In the genomic region with DNA sequence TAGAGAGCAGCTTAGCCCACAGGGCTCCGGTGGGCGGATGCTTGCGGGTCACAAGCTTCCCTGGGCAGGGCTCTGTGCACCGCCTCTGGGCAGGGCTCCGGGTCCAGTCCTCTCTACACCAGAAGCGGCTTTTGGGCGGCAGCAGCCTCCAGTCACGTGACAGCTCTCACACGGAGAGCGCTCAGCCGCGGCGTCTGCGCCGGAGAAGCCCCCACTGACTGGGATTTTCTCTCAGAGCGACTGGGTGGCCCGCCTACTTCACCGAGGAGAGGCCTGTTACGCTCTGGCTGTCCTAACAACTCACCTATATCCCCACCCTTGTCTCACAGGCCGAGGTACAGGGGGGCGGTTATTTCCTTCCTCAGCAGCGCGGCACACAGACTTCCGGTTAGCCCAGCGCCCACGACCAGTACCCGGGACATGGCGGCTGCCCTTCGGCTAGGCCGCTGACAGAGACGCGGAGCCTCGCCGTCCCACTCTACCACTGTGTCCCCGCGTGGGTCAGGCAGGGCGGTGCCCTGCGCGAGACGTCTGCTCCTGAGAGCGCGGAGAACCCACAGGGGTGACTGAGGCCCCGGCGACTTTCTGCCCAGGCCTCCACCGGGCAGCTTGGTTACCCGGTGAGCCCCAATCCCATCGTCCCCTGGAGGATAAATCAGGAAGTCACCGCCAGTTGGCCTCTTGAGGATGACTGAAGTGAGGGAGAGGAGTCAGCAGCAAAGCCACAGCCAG, we compare ENCODE assay signal across 8 mouse cellular contexts. TPM values are rescaled to one million over a fixed set of nuclear protein-coding genes. Genes with fewer than 3 reads are reported as not detected.
DNase-seq lines count a peak whose midpoint lies in the region; ATAC-seq and TF ChIP-seq lines count a peak whose summit lies in the region.

Rnls (minus strand) TSS at position 645 of the 732 bp plus-strand sequence.

- dilution Hi-C loops in CH12.LX (cut with MboI; ENCODE audit: extremely low pct_ligation_motif_present, extremely low pct_unique_long_range_greater_than_20kb, low sequenced_read_pairs) = no loop called here

- no peaks in the 10 kb centered on the region for H3K9me3 ChIP-seq in CH12.LX (replicated peaks; ENCODE audit: low read length)
- no peaks in the 10 kb centered on the region for H3K9me3 ChIP-seq in forebrain, embryonic 13.5 days (replicated peaks)
- H3K9me3 ChIP-seq in heart, postnatal 0 days (replicated peaks; ENCODE audit: control insufficient read depth, low read length) = no peaks in the 10 kb centered on the region
- no peaks in the 10 kb centered on the region for H3K9me3 ChIP-seq in liver, embryonic 14.5 days (ENCODE audit: control insufficient read depth, low read length)
- no peaks in the 10 kb centered on the region for H3K9me3 ChIP-seq in stomach, embryonic 15.5 days

- DNase-seq in CH12.LX (ENCODE audit: extremely low read depth) = peak; percentile 88
- peak; percentile 82 for DNase-seq in cerebellum, adult 11 months
- DNase-seq in heart, postnatal 0 days (ENCODE audit: low spot score) = peak; percentile 92
- DNase-seq in kidney, postnatal 36 days = peak; percentile 90 to 93
- peak; percentile 45 to 49 (median 47) for DNase-seq in liver, embryonic 14.5 days (ENCODE audit: low read depth in 3 of 3, low spot score in 3 of 3)
- peak; percentile 88 for DNase-seq in neural tube, embryonic 10.5 days (ENCODE audit: extremely low spot score, low spot score)

- H3K9ac ChIP-seq in CH12.LX (ENCODE audit: insufficient read depth, low read depth) = peak within 1 kb of the TSS; percentile 97
- H3K9ac ChIP-seq in forebrain, embryonic 13.5 days = peak within 1 kb of the TSS; percentile 80
- peak within 1 kb of the TSS; percentile 89 for H3K9ac ChIP-seq in heart, postnatal 0 days (replicated peaks; ENCODE audit: low read depth, low read length)
- peak within 1 kb of the TSS; percentile 63 for H3K9ac ChIP-seq in liver, embryonic 14.5 days (replicated peaks)
- H3K9ac ChIP-seq in stomach, embryonic 15.5 days = peak within 1 kb of the TSS; percentile 73

- 1% methylated on average over 48 of the region's 48 CpGs for WGBS in forebrain, embryonic 13.5 days
- WGBS in heart, postnatal 0 days = under 1% methylated on average over 48 of the region's 48 CpGs
- WGBS in liver, embryonic 14.5 days (ENCODE audit: insufficient replicate concordance) = under 1% methylated on average over 40 of the region's 48 CpGs
- 1% methylated on average over 48 of the region's 48 CpGs for WGBS in stomach, embryonic 15.5 days

- H3K27ac ChIP-seq in CH12.LX (ENCODE audit: insufficient read depth, low read depth) = peak within 1 kb of the TSS; percentile 90
- H3K27ac ChIP-seq in forebrain, embryonic 13.5 days = peak within 1 kb of the TSS; percentile 86
- peak within 1 kb of the TSS; percentile 94 for H3K27ac ChIP-seq in heart, postnatal 0 days (ENCODE audit: low read depth)
- no peak within 1 kb of the TSS for H3K27ac ChIP-seq in liver, embryonic 14.5 days
- H3K27ac ChIP-seq in stomach, embryonic 15.5 days = peak within 1 kb of the TSS; percentile 82

- peak within 1 kb of the TSS; percentile 57 to 92 (median 62) for H3K4me3 ChIP-seq in CH12.LX (replicated peaks in 1 of 3; ENCODE audit: low read depth in 2 of 3, low read length in 2 of 3, poor library complexity in 1 of 3)
- peak within 1 kb of the TSS; percentile 61 for H3K4me3 ChIP-seq in forebrain, embryonic 13.5 days
- peak within 1 kb of the TSS; percentile 76 for H3K4me3 ChIP-seq in heart, postnatal 0 days (ENCODE audit: low read depth, low read length)
- peak within 1 kb of the TSS; percentile 54 to 77 for H3K4me3 ChIP-seq in liver, embryonic 14.5 days (ENCODE audit: insufficient read depth in 1 of 2, low read depth in 2 of 2, low read length in 2 of 2)
- peak within 1 kb of the TSS; percentile 64 for H3K4me3 ChIP-seq in stomach, embryonic 15.5 days (replicated peaks)

- peak; percentile 90 for TF ChIP-seq POLR2A in CH12.LX (IDR thresholded peaks at IDR 0.05; ENCODE audit: low read depth, low read length)

- peak; percentile 99 for ATAC-seq in forebrain, embryonic 13.5 days
- peak; percentile 98 for ATAC-seq in heart, postnatal 0 days (ENCODE audit: insufficient read depth, low read depth)
- ATAC-seq in liver, embryonic 14.5 days (ENCODE audit: insufficient read depth) = peak; percentile 95
- peak; percentile 98 for ATAC-seq in stomach, embryonic 15.5 days (ENCODE audit: insufficient read depth, low FRiP score, low read depth)

- no peak for TF ChIP-seq EP300 in CH12.LX (IDR thresholded peaks at IDR 0.05; ENCODE audit: low read length)
- TF ChIP-seq EP300 in heart, postnatal 0 days (IDR thresholded peaks at IDR 0.05; ENCODE audit: low read depth) = no peak
- TF ChIP-seq EP300 in liver, embryonic 14.5 days (IDR thresholded peaks at IDR 0.05; ENCODE audit: low read depth) = no peak

- peaks cover 0 to 3% of the 10 kb centered on the region in 2 experiments; a peak in 1 of 4 replicates for H3K4me1 ChIP-seq in CH12.LX (ENCODE audit: control insufficient read depth in 1 of 2, insufficient read depth in 2 of 2)
- H3K4me1 ChIP-seq in forebrain, embryonic 13.5 days = no peaks in the 10 kb centered on the region
- H3K4me1 ChIP-seq in heart, postnatal 0 days (ENCODE audit: control insufficient read depth, insufficient read depth) = no peaks in the 10 kb centered on the region
- no peaks in the 10 kb centered on the region for H3K4me1 ChIP-seq in liver, embryonic 14.5 days (replicated peaks; ENCODE audit: control insufficient read depth in 2 of 2, insufficient read depth in 2 of 2, low read length in 1 of 2)
- H3K4me1 ChIP-seq in stomach, embryonic 15.5 days = no peaks in the 10 kb centered on the region

- no peak for TF ChIP-seq RAD21 in CH12.LX (IDR thresholded peaks at IDR 0.05; ENCODE audit: low read depth, low read length)

- peaks cover 0 to 4% of the 10 kb centered on the region in 2 experiments for H3K36me3 ChIP-seq in CH12.LX (replicated peaks in 1 of 2; ENCODE audit: control insufficient read depth in 1 of 2, insufficient read depth in 1 of 2, low read length in 1 of 2)
- H3K36me3 ChIP-seq in forebrain, embryonic 13.5 days (ENCODE audit: poor library complexity, severe bottlenecking) = 0 out of 2 replicates have a peak, but pooled peaks cover 3% of the 10 kb centered on the region
- no peaks in the 10 kb centered on the region; the same call in 1 of the 2 replicates for H3K36me3 ChIP-seq in heart, postnatal 0 days (replicated peaks; ENCODE audit: control insufficient read depth, insufficient read depth, low read length)
- no peaks in the 10 kb centered on the region for H3K36me3 ChIP-seq in liver, embryonic 14.5 days (replicated peaks; ENCODE audit: control insufficient read depth, insufficient read depth, low read depth)
- H3K36me3 ChIP-seq in stomach, embryonic 15.5 days = no peaks in the 10 kb centered on the region

- H3K79me2 ChIP-seq in CH12.LX (replicated peaks; ENCODE audit: control insufficient read depth, extremely low read depth, insufficient read depth, poor library complexity, severe bottlenecking) = peaks cover 5% of the 10 kb centered on the region; the same call in 1 of the 2 replicates

- no peaks in the 10 kb centered on the region for H3K27me3 ChIP-seq in CH12.LX (replicated peaks)
- H3K27me3 ChIP-seq in forebrain, embryonic 13.5 days = no peaks in the 10 kb centered on the region
- H3K27me3 ChIP-seq in heart, postnatal 0 days (ENCODE audit: control insufficient read depth, insufficient read depth, low read length) = no peaks in the 10 kb centered on the region
- no peaks in the 10 kb centered on the region for H3K27me3 ChIP-seq in liver, embryonic 14.5 days (ENCODE audit: control insufficient read depth, insufficient read depth, low read length)
- no peaks in the 10 kb centered on the region for H3K27me3 ChIP-seq in stomach, embryonic 15.5 days (replicated peaks)

- no peak for TF ChIP-seq CTCF in CH12.LX (conservative IDR thresholded peaks at IDR 0.05 in 1 of 2, IDR thresholded peaks at IDR 0.05 in 1 of 2; ENCODE audit: low read depth in 2 of 2, low read length in 2 of 2)
- 0 out of 2 replicates have a peak, but pooled peaks have one; percentile 4 for TF ChIP-seq CTCF in heart, postnatal 0 days (IDR thresholded peaks at IDR 0.05; ENCODE audit: low read depth)
- peak; percentile 2; the same call in 1 of the 2 replicates for TF ChIP-seq CTCF in liver, embryonic 14.5 days (IDR thresholded peaks at IDR 0.05; ENCODE audit: low read depth)

- peak within 1 kb of the TSS; percentile 64 for H3K4me2 ChIP-seq in CH12.LX (ENCODE audit: insufficient read depth, low read depth, poor library complexity, severe bottlenecking)
- H3K4me2 ChIP-seq in forebrain, embryonic 13.5 days = peak within 1 kb of the TSS; percentile 65
- peak within 1 kb of the TSS; percentile 89 for H3K4me2 ChIP-seq in heart, postnatal 0 days (ENCODE audit: low read depth, low read length)
- H3K4me2 ChIP-seq in liver, embryonic 14.5 days (ENCODE audit: low read depth) = peak within 1 kb of the TSS; percentile 71
- peak within 1 kb of the TSS; percentile 84 for H3K4me2 ChIP-seq in stomach, embryonic 15.5 days

- in situ Hi-C loops in CH12.LX (cut with MboI; ENCODE audit: low pct_ligation_motif_present, low pct_unique_long_range_greater_than_20kb, low sequenced_read_pairs) = no loop called here

TF ChIP-seq in CH12.LX, 34 proteins besides CTCF, POLR2A, EP300 and RAD21 (continues in another document):
- TF ChIP-seq ELF1 (IDR thresholded peaks at IDR 0.05; ENCODE audit: low read depth, low read length) = peak; percentile 74
- TF ChIP-seq USF2 (conservative IDR thresholded peaks at IDR 0.05; ENCODE audit: low read depth, low read length) = peak; percentile 92
- TF ChIP-seq MEF2A (IDR thresholded peaks at IDR 0.05; ENCODE audit: borderline replicate concordance, low read depth, low read length) = no peak
- peak; percentile 42; the same call in 1 of the 2 replicates for TF ChIP-seq UBTF (IDR thresholded peaks at IDR 0.05; ENCODE audit: low read depth, low read length)
- peak; percentile 74 for TF ChIP-seq NELFE (IDR thresholded peaks at IDR 0.05; ENCODE audit: low read depth, low read length)
- TF ChIP-seq NRF1 (IDR thresholded peaks at IDR 0.05; ENCODE audit: low read depth, low read length) = peak; percentile 71
- TF ChIP-seq SMC3 (IDR thresholded peaks at IDR 0.05; ENCODE audit: low read depth, low read length) = no peak
- no peak for TF ChIP-seq JUND (conservative IDR thresholded peaks at IDR 0.05; ENCODE audit: low read depth, low read length)
- peak; percentile 41; the same call in 1 of the 2 replicates for TF ChIP-seq MXI1 (IDR thresholded peaks at IDR 0.05; ENCODE audit: low read depth, low read length)

RNA-seq across cellular contexts. Expression of gene Rnls, which starts in this region (rescaled TPM):
- 1.6 and 1.7 TPM in 2 replicates for total RNA-seq in CH12.LX (2012; rRNA removed)
- 2.9 and 3.7 TPM in 2 replicates for total RNA-seq in CH12.LX (2014; rRNA removed)
- polyA plus RNA-seq in CH12.LX (2012; ENCODE audit: insufficient read length, low read depth) = 1.8 and 2.8 TPM in 2 replicates
- polyA plus RNA-seq in forebrain, embryonic 13.5 days (2015; fragmentation: Nextera tagmentation; extraction: Ambion mirVana) = 8.0 and 9.3 TPM in 2 replicates
- 8.0 and 22.6 TPM in 2 replicates for total RNA-seq in heart, postnatal 0 days (2014; rRNA removed; ENCODE audit: low replicate concordance)
- polyA plus RNA-seq in heart, postnatal 0 days (2015; fragmentation: Nextera tagmentation; extraction: Ambion mirVana) = 16.4 and 16.7 TPM in 2 replicates
- 0.22 and 0.29 TPM in 2 replicates for polyA plus RNA-seq in liver, embryonic 14.5 days (2012; rRNA removed)
- polyA plus RNA-seq in liver, embryonic 14.5 days (2014; fragmentation: Nextera tagmentation; extraction: Ambion mirVana) = 1.0 and 1.2 TPM in 2 replicates
- polyA plus RNA-seq in stomach, embryonic 15.5 days (2015; fragmentation: Nextera tagmentation; extraction: Ambion mirVana) = 7.4 and 7.5 TPM in 2 replicates

Comparison
In these comparisons a context has a peak if more than half of its experiments do, and no peak if none do; other contexts are left out.
1. CTCF ChIP-seq: peak in heart, postnatal 0 days (single experiment) and liver, embryonic 14.5 days (single experiment); none in CH12.LX (0 of 2).
2. Peak in every context shown above with its lines, with median percentiles within 50 percentile points of each other: DNase-seq, H3K4me2 ChIP-seq, H3K4me3 ChIP-seq, H3K9ac ChIP-seq and ATAC-seq.